Mouse (Mus musculus): ENCODE results near the gene Fgfr1op.

DNA sequence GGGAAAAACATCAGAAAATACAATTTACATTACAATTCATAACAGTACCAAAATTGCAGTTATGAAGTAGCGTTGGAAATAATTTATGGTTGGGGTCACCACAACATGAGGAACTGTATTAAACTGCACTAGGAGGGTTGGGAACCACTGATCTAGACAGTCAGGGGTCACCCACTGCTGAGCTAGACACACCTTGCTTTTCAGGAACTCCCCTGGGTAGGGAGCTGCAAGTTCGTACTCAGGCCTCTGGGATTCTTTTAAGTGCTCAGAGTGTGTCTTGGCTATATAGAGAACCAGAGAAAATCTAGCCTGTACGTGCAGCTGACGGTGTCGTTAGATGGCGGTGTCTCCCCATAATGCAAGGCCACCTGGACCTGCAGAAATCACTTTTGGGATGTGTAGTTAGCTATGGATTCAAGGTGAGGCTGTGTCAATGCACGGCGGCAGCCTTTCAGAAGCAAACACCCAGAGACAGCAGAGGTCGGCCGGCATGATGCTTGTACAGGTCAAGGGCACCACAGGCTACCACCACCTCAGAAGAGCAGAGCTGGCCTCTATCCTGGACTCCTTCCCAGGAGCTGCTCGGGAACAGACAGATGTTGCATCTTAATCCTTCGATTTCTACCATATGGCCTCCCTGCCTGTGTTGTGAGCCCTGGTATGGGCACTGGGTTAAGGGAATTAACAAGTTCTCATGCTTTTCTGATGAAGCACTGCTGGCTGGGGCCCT lies 49.9 kb downstream of the Fgfr1op start:
- TF ChIP-seq CTCF (IDR thresholded peaks at IDR 0.05; ENCODE audit: control insufficient read depth, insufficient read depth, insufficient read length): no peak
- no peak for TF ChIP-seq USF1 (IDR thresholded peaks at IDR 0.05; ENCODE audit: low read depth)
- no peak for TF ChIP-seq FOSL1 (IDR thresholded peaks at IDR 0.05; ENCODE audit: insufficient read depth, low read length, poor library complexity, severe bottlenecking)
- TF ChIP-seq MAX (IDR thresholded peaks at IDR 0.05): no peak
- no peak for TF ChIP-seq MYOG (IDR thresholded peaks at IDR 0.05; ENCODE audit: control insufficient read depth, extremely low read depth, insufficient read length)
- no peak for TF ChIP-seq CEBPB (IDR thresholded peaks at IDR 0.05; ENCODE audit: low read depth)
